In the genomic region with DNA sequence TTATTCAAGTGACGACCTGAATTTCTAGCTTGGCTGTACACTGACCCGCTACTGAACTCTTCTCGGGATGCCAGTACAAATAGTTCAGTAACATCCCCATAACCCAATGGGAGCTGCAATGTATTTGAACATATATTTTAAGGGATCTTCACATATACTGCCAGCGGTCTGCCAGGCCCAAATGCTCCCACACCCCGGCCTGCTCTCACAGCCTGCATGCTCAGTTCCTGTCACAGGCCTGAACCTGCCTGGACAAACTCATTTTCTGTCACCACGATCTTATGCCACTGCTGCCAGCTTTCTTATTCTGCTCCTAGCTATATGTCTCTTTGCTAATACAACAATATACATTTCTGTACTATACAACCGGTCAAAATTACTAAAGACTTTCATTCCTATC, we compare ENCODE assay signal across 17 mouse cellular contexts.
A peak's percentile ranks its signal among the peaks of the same experiment; 100 is the strongest.
DNase-seq lines count a peak whose midpoint lies in the region; ATAC-seq and TF ChIP-seq lines count a peak whose summit lies in the region.
"Had no signal": no experiment of that assay in that cellular context is flagged by ENCODE, and none has a peak within 500 bp of the region (broad histone marks: within the 10 kb centered on the region; RNA-seq: fewer than 3 reads in every experiment).

No protein-coding gene starts in this region.

- TF ChIP-seq CTCF in hindbrain, postnatal 0 days (IDR thresholded peaks at IDR 0.05; ENCODE audit: low read depth), result no peak
- no peak for TF ChIP-seq CTCF in stomach, postnatal 0 days (IDR thresholded peaks at IDR 0.05; ENCODE audit: low read depth)

- peak overlapping the region; percentile 51; the same call in 1 of the 2 replicates for H3K4me2 ChIP-seq in embryonic facial prominence, embryonic 12.5 days (replicated peaks)
- no peak overlapping the region for H3K4me2 ChIP-seq in hindbrain, postnatal 0 days (ENCODE audit: low read depth, low read length)
- no peak overlapping the region for H3K4me2 ChIP-seq in midbrain, embryonic 16.5 days (ENCODE audit: low read length)
- H3K4me2 ChIP-seq in stomach, postnatal 0 days (replicated peaks; ENCODE audit: low read depth), result no peak overlapping the region

- H3K27me3 ChIP-seq in embryonic facial prominence, embryonic 12.5 days, result 0 out of 2 replicates have a peak, but pooled peaks cover 4% of the 10 kb centered on the region
- peaks cover 15% of the 10 kb centered on the region for H3K27me3 ChIP-seq in embryonic facial prominence, embryonic 10.5 days (replicated peaks; ENCODE audit: low read depth, poor library complexity, severe bottlenecking)
- H3K27me3 ChIP-seq in hindbrain, postnatal 0 days (ENCODE audit: insufficient read depth, low read length), result no peaks in the 10 kb centered on the region
- peaks cover 6% of the 10 kb centered on the region for H3K27me3 ChIP-seq in hindbrain, embryonic 10.5 days (ENCODE audit: insufficient read depth, poor library complexity, severe bottlenecking)
- no peaks in the 10 kb centered on the region for H3K27me3 ChIP-seq in midbrain, embryonic 16.5 days (ENCODE audit: control insufficient read depth, insufficient read depth, low read depth, low read length)
- H3K27me3 ChIP-seq in midbrain, embryonic 10.5 days (ENCODE audit: low read depth, poor library complexity, severe bottlenecking), result peaks cover 13% of the 10 kb centered on the region; the same call in 1 of the 2 replicates
- no peaks in the 10 kb centered on the region for H3K27me3 ChIP-seq in stomach, postnatal 0 days (ENCODE audit: control insufficient read depth, insufficient read depth, low read length)

- H3K27ac ChIP-seq in embryonic facial prominence, embryonic 12.5 days, result no peak overlapping the region
- no peak overlapping the region for H3K27ac ChIP-seq in embryonic facial prominence, embryonic 10.5 days (replicated peaks)
- no peak overlapping the region for H3K27ac ChIP-seq in hindbrain, postnatal 0 days
- H3K27ac ChIP-seq in hindbrain, embryonic 10.5 days, result no peak overlapping the region
- H3K27ac ChIP-seq in midbrain, embryonic 16.5 days (ENCODE audit: low read length), result no peak overlapping the region
- no peak overlapping the region for H3K27ac ChIP-seq in midbrain, embryonic 10.5 days (replicated peaks)
- peak overlapping the region; percentile 30; the same call in 1 of the 2 replicates for H3K27ac ChIP-seq in stomach, postnatal 0 days (replicated peaks)
- H3K27ac ChIP-seq: heart, embryonic 10.5 days had no signal

- ATAC-seq in embryonic facial prominence, embryonic 12.5 days (ENCODE audit: insufficient number of reproducible peaks, insufficient read depth, low FRiP score, low TSS enrichment), result no peak
- ATAC-seq in hindbrain, postnatal 0 days, result peak; percentile 27; the same call in 1 of the 2 replicates
- ATAC-seq in midbrain, embryonic 16.5 days, result 0 out of 2 replicates have a peak, but pooled peaks have one; percentile 5
- ATAC-seq in stomach, postnatal 0 days (ENCODE audit: low FRiP score, low TSS enrichment), result no peak
- no peak for ATAC-seq in inflammation-experienced regulatory T-cells, adult 6 months

- 0 out of 2 replicates have a peak overlapping the region, but pooled peaks have one; percentile 19 for H3K4me3 ChIP-seq in embryonic facial prominence, embryonic 12.5 days
- no peak overlapping the region for H3K4me3 ChIP-seq in embryonic facial prominence, embryonic 10.5 days
- no peak overlapping the region for H3K4me3 ChIP-seq in hindbrain, postnatal 0 days (ENCODE audit: low read length)
- no peak overlapping the region for H3K4me3 ChIP-seq in hindbrain, embryonic 10.5 days
- H3K4me3 ChIP-seq in midbrain, embryonic 16.5 days (ENCODE audit: low read depth, low read length), result no peak overlapping the region
- H3K4me3 ChIP-seq in midbrain, embryonic 10.5 days, result no peak overlapping the region
- H3K4me3 ChIP-seq in stomach, postnatal 0 days (ENCODE audit: low read depth, low read length), result no peak overlapping the region
- H3K4me3 ChIP-seq: erythroblast, embryonic 14.5 days had no signal

- no peaks in the 10 kb centered on the region for H3K36me3 ChIP-seq in embryonic facial prominence, embryonic 12.5 days
- no peaks in the 10 kb centered on the region for H3K36me3 ChIP-seq in embryonic facial prominence, embryonic 10.5 days (replicated peaks)
- no peaks in the 10 kb centered on the region for H3K36me3 ChIP-seq in hindbrain, postnatal 0 days (ENCODE audit: insufficient read depth, low read length)
- H3K36me3 ChIP-seq in hindbrain, embryonic 10.5 days, result no peaks in the 10 kb centered on the region
- H3K36me3 ChIP-seq in midbrain, embryonic 16.5 days (ENCODE audit: control insufficient read depth, insufficient read depth, low read length), result no peaks in the 10 kb centered on the region
- H3K36me3 ChIP-seq in midbrain, embryonic 10.5 days, result no peaks in the 10 kb centered on the region
- no peaks in the 10 kb centered on the region for H3K36me3 ChIP-seq in stomach, postnatal 0 days (ENCODE audit: control insufficient read depth, insufficient read depth, low read length)
- H3K36me3 ChIP-seq: heart, embryonic 10.5 days had no signal

- H3K9me3 ChIP-seq in embryonic facial prominence, embryonic 12.5 days, result no peaks in the 10 kb centered on the region
- H3K9me3 ChIP-seq in embryonic facial prominence, embryonic 10.5 days, result no peaks in the 10 kb centered on the region
- H3K9me3 ChIP-seq in hindbrain, postnatal 0 days (ENCODE audit: low read length), result no peaks in the 10 kb centered on the region
- H3K9me3 ChIP-seq in hindbrain, embryonic 10.5 days, result no peaks in the 10 kb centered on the region
- H3K9me3 ChIP-seq in midbrain, embryonic 16.5 days (replicated peaks; ENCODE audit: control insufficient read depth, low read length, poor library complexity, severe bottlenecking), result no peaks in the 10 kb centered on the region
- H3K9me3 ChIP-seq in midbrain, embryonic 10.5 days (replicated peaks), result no peaks in the 10 kb centered on the region
- no peaks in the 10 kb centered on the region for H3K9me3 ChIP-seq in stomach, postnatal 0 days (ENCODE audit: control insufficient read depth, low read length)
- H3K9me3 ChIP-seq: heart, embryonic 10.5 days had no signal

- 74% methylated on average over 7 of the region's 7 CpGs for WGBS in embryonic facial prominence, embryonic 12.5 days
- 81% methylated on average over 7 of the region's 7 CpGs for WGBS in embryonic facial prominence, embryonic 10.5 days
- WGBS in hindbrain, postnatal 0 days, result 82% methylated on average over 7 of the region's 7 CpGs
- WGBS in hindbrain, embryonic 10.5 days, result 84% methylated on average over 7 of the region's 7 CpGs
- WGBS in midbrain, embryonic 16.5 days, result 81% methylated on average over 7 of the region's 7 CpGs
- 87% methylated on average over 7 of the region's 7 CpGs for WGBS in midbrain, embryonic 10.5 days
- 65% methylated on average over 7 of the region's 7 CpGs for WGBS in stomach, postnatal 0 days

- no peak for DNase-seq in embryonic facial prominence, embryonic 10.5 days (ENCODE audit: low spot score)
- DNase-seq in hindbrain, postnatal 0 days (ENCODE audit: low spot score), result no peak
- no peak for DNase-seq in hindbrain, embryonic 10.5 days (ENCODE audit: low spot score)
- DNase-seq in midbrain, embryonic 10.5 days (ENCODE audit: low spot score), result no peak
- no peak for DNase-seq in stomach, postnatal 0 days (ENCODE audit: low spot score)
- DNase-seq: adrenal gland, adult 2 months; cerebellum, adult 2 months; cerebellum, postnatal 36 days; heart, postnatal 10 days; kidney, adult 9 months; lung, postnatal 14 days; right cerebral cortex, adult 18-20 months had no signal

- no peak for TF ChIP-seq EP300 in stomach, postnatal 0 days (optimal IDR thresholded peaks at IDR 0.05)

- no peaks in the 10 kb centered on the region for H3K4me1 ChIP-seq in embryonic facial prominence, embryonic 12.5 days
- H3K4me1 ChIP-seq in embryonic facial prominence, embryonic 10.5 days, result peaks cover 11% of the 10 kb centered on the region
- H3K4me1 ChIP-seq in hindbrain, postnatal 0 days (ENCODE audit: insufficient read depth, low read length), result no peaks in the 10 kb centered on the region; the same call in 1 of the 2 replicates
- H3K4me1 ChIP-seq in hindbrain, embryonic 10.5 days (replicated peaks), result peaks cover 13% of the 10 kb centered on the region
- H3K4me1 ChIP-seq in midbrain, embryonic 16.5 days (ENCODE audit: control insufficient read depth, insufficient read depth, low read length), result peaks cover 12% of the 10 kb centered on the region
- H3K4me1 ChIP-seq in midbrain, embryonic 10.5 days, result peaks cover 11% of the 10 kb centered on the region
- H3K4me1 ChIP-seq in stomach, postnatal 0 days (replicated peaks; ENCODE audit: control insufficient read depth, insufficient read depth), result 0 out of 2 replicates have a peak, but pooled peaks cover 3% of the 10 kb centered on the region

- no peak overlapping the region for H3K9ac ChIP-seq in embryonic facial prominence, embryonic 12.5 days
- H3K9ac ChIP-seq in hindbrain, postnatal 0 days (replicated peaks; ENCODE audit: low read length), result no peak overlapping the region
- no peak overlapping the region for H3K9ac ChIP-seq in midbrain, embryonic 16.5 days (ENCODE audit: low read depth, low read length)
- no peak overlapping the region for H3K9ac ChIP-seq in stomach, postnatal 0 days (ENCODE audit: low read length)

Comparison
In these comparisons a context has a peak if more than half of its experiments do, and no peak if none do; other contexts are left out.
1. ATAC-seq: peak in hindbrain, postnatal 0 days (single experiment) and midbrain, embryonic 16.5 days (single experiment); none in embryonic facial prominence, embryonic 12.5 days (single experiment), stomach, postnatal 0 days (single experiment) and inflammation-experienced regulatory T-cells, adult 6 months (single experiment).